Mouse (Mus musculus) stomach, postnatal 0 days (tissue): ENCODE measurements around the gene Adamtsl4.

Experiments
- CTCF ChIP-seq: IDR thresholded peaks from 2 replicates; pipeline ENCODE4 v1.5.1; 2016; ENCODE audit warnings: antibody characterized with exemption, low read depth, mild to moderate bottlenecking, moderate library complexity
- EP300 ChIP-seq: optimal IDR thresholded peaks from 2 replicates; pipeline ENCODE3; 2016; ENCODE audit warnings: antibody characterized with exemption

GRCm38 (mm10) chr3:95704612-95705011 is 16.9 kb upstream of the Adamtsl4 start:
- TF ChIP-seq CTCF (no peak), EP300 (no peak)
